Mouse (Mus musculus): ENCODE results near the gene Esrrg. TPM values are rescaled to one million over a fixed set of nuclear protein-coding genes. Genes with fewer than 3 reads are reported as not detected.
A peak's percentile ranks its signal among the peaks of the same experiment; 100 is the strongest.

Esrrg gene
- polyA plus RNA-seq, 1 experiment from 2014 or later: 34.2 TPM

DNA sequence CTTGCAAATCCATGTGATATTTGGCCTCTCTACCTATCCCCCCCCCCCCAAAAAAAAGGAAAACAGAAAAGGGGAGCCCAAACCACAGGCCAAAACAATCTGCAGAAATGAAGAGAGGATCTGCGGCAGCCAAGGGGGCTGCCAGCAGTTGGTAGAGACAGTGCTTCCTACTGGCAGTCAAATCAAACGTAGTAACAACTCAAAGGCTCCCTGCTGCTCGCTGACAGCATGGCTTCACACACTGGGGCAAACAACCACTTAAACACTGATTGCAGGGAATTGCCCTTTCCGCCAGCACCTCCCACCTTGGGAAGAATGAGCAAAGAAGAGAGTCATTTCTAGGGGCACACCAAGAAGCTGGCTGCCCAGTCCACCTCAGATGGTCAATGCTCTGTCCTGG is 422.7 kb downstream of the Esrrg start:
- Histone ChIP-seq H3K4me3 (ENCODE audit: low read depth, low read length) (no peak overlapping the region), H3K9ac (ENCODE audit: low read depth, low read length) (no peak overlapping the region)

DNA sequence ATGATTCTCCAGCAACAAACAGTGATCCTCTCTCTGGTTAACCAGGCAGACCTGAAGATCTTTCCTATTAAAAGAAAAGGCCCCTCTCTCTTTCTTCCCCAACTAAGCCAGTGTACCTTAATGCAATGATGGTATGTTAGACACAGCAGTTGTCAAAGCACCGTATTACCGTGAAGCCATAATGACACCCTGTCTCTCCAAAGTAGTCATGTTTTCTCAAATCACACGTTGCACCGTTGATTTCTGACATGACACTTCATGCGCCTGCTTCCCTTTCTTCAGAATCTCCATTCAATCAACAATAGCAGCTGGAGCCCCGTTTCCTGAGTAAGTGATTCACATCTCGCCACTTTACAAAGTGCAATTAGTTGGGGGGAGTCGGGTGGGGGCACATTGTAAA is 427.4 kb downstream of the Esrrg start:
- Histone ChIP-seq H3K9ac (ENCODE audit: low read depth, low read length) (no peak overlapping the region), H3K27me3 (ENCODE audit: control insufficient read depth, insufficient read depth, low read length) (no peaks in the 10 kb centered on the region), H3K4me3 (ENCODE audit: low read depth, low read length) (no peak overlapping the region), H3K27ac (ENCODE audit: low read depth, low read length) (no peak overlapping the region), H3K4me2 (no peak overlapping the region), H3K36me3 (ENCODE audit: control insufficient read depth, insufficient read depth, low read length) (no peaks in the 10 kb centered on the region), H3K9me3 (replicated peaks; ENCODE audit: control insufficient read depth, low read length) (no peaks in the 10 kb centered on the region), H3K4me1 (ENCODE audit: control insufficient read depth, insufficient read depth, low read length) (peaks cover 4% of the 10 kb centered on the region; the same call in 1 of the 2 replicates)
- WGBS (ENCODE audit: insufficient replicate concordance): 40% methylated on average over 8 of the region's 8 CpGs
- ATAC-seq (replicated peaks; ENCODE audit: insufficient number of reproducible peaks, low FRiP score, low TSS enrichment): no peak

More for the DNA sequence above, 422.7 kb downstream of the Esrrg start:
- 17% methylated on average over 4 of the region's 4 CpGs for WGBS (ENCODE audit: insufficient replicate concordance)
- Histone ChIP-seq H3K36me3 (ENCODE audit: control insufficient read depth, insufficient read depth, low read length) (no peaks in the 10 kb centered on the region), H3K4me1 (ENCODE audit: control insufficient read depth, insufficient read depth, low read length) (peaks cover 4% of the 10 kb centered on the region), H3K27ac (ENCODE audit: low read depth, low read length) (no peak overlapping the region), H3K4me2 (no peak overlapping the region), H3K9me3 (replicated peaks; ENCODE audit: control insufficient read depth, low read length) (no peaks in the 10 kb centered on the region), H3K27me3 (ENCODE audit: control insufficient read depth, insufficient read depth, low read length) (no peaks in the 10 kb centered on the region)
- ATAC-seq (replicated peaks; ENCODE audit: insufficient number of reproducible peaks, low FRiP score, low TSS enrichment): no peak

DNA sequence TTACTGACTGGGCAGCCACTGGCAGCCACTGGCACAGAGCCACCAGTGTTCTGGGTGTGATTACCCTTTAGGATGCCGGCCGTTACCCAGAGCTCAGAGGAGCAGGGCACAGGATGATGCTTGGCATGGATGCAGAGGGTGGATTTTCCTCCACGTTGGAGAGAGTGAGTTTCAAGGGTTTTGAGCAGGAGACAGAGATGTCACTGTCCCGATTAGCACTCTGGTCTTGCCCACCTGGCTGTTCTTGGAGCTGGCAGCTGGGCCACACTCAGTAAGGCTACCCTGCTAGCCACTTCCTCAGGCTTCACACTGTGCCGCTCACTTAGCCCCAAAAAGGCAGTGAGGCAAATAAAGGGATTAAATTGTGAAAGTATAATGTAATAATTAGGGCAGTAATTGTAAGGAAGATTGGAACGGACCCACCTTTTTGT is 438.1 kb downstream of the Esrrg start:
- Histone ChIP-seq H3K9me3 (replicated peaks; ENCODE audit: control insufficient read depth, low read length) (no peaks in the 10 kb centered on the region), H3K9ac (ENCODE audit: low read depth, low read length) (no peak overlapping the region), H3K36me3 (ENCODE audit: control insufficient read depth, insufficient read depth, low read length) (no peaks in the 10 kb centered on the region), H3K27me3 (ENCODE audit: control insufficient read depth, insufficient read depth, low read length) (no peaks in the 10 kb centered on the region), H3K4me3 (ENCODE audit: low read depth, low read length) (no peak overlapping the region), H3K4me2 (no peak overlapping the region), H3K27ac (ENCODE audit: low read depth, low read length) (no peak overlapping the region), H3K4me1 (ENCODE audit: control insufficient read depth, insufficient read depth, low read length) (no peaks in the 10 kb centered on the region)
- ATAC-seq (replicated peaks; ENCODE audit: insufficient number of reproducible peaks, low FRiP score, low TSS enrichment): no peak
- 81% methylated on average over 6 of the region's 6 CpGs for WGBS (ENCODE audit: insufficient replicate concordance)

DNA sequence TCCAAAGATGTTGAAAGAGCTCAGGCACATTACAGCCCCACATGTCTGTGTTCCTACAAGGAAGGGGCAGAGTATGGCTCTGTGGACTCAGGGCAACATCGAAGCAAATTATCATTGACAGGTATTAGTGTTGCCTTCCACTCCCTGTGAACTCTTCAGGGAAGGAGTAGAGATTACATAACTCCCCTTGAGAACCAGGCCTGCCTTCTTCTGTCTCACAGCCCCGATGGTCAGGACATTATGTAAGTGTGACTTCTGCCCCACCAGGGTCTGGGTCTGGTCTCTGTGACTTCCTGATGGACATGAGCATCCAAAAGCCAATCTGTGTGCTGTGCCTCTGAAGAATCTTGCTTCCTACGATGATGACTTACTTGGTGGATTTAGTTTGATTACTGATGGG is 438.6 kb downstream of the Esrrg start:
- no peak for ATAC-seq (replicated peaks; ENCODE audit: insufficient number of reproducible peaks, low FRiP score, low TSS enrichment)
- 71% methylated on average over 3 of the region's 3 CpGs for WGBS (ENCODE audit: insufficient replicate concordance)
- Histone ChIP-seq H3K36me3 (ENCODE audit: control insufficient read depth, insufficient read depth, low read length) (no peaks in the 10 kb centered on the region), H3K4me1 (ENCODE audit: control insufficient read depth, insufficient read depth, low read length) (no peaks in the 10 kb centered on the region), H3K27me3 (ENCODE audit: control insufficient read depth, insufficient read depth, low read length) (no peaks in the 10 kb centered on the region), H3K9ac (ENCODE audit: low read depth, low read length) (no peak overlapping the region), H3K4me3 (ENCODE audit: low read depth, low read length) (no peak overlapping the region), H3K9me3 (replicated peaks; ENCODE audit: control insufficient read depth, low read length) (no peaks in the 10 kb centered on the region), H3K27ac (ENCODE audit: low read depth, low read length) (no peak overlapping the region), H3K4me2 (no peak overlapping the region)

DNA sequence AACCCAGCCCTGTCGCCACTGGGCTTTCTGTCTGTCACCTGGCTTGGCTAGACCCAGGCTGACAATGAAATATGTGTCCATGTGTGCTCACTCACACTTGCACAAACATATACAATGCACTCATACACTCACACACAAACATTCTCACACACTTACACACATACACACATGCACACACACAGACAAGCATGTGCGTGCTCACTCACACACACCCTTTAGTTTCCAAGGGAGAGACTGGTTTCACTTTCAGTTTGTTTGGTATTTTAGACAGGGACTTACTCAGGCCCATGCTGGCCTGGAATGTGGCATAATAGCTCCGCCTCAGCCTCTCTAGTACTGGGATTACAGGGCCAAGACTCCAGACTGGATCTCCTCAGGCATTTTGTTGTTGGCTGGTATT is 447.3 kb downstream of the Esrrg start:
- Histone ChIP-seq H3K9ac (ENCODE audit: low read depth, low read length) (0 out of 2 replicates have a peak overlapping the region, but pooled peaks have one; percentile 22), H3K36me3 (ENCODE audit: control insufficient read depth, insufficient read depth, low read length) (no peaks in the 10 kb centered on the region), H3K4me1 (ENCODE audit: control insufficient read depth, insufficient read depth, low read length) (peaks cover 10% of the 10 kb centered on the region), H3K4me2 (peak overlapping the region; percentile 50), H3K9me3 (replicated peaks; ENCODE audit: control insufficient read depth, low read length) (no peaks in the 10 kb centered on the region), H3K27ac (ENCODE audit: low read depth, low read length) (peak overlapping the region; percentile 41; the same call in 1 of the 2 replicates), H3K4me3 (ENCODE audit: low read depth, low read length) (no peak overlapping the region), H3K27me3 (ENCODE audit: control insufficient read depth, insufficient read depth, low read length) (no peaks in the 10 kb centered on the region)
- WGBS (ENCODE audit: insufficient replicate concordance): 51% methylated on average over 3 of the region's 3 CpGs
- 0 out of 2 replicates have a peak, but pooled peaks have one; percentile 39 for ATAC-seq (replicated peaks; ENCODE audit: insufficient number of reproducible peaks, low FRiP score, low TSS enrichment)

DNA sequence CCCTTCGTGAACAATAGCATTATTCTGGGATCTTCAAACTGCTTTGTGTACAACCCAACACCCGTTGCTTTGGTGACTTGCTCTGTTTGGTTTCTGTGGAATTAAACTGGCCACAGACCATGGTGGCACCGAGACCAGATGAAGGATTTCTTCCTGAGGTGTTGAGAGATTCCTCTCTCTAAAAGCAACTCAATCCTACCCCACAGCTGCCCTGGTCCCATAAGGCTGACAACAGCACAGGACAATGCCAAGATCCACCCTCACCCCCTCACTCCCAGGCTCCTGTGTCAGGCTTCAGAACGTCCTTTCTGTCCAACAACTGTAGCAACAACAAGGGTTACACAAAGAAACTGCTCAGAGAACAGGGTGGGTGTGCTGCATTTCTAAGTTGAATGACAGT is 449.3 kb downstream of the Esrrg start:
- WGBS (ENCODE audit: insufficient replicate concordance): 57% methylated on average over 4 of the region's 4 CpGs
- Histone ChIP-seq H3K9me3 (replicated peaks; ENCODE audit: control insufficient read depth, low read length) (no peaks in the 10 kb centered on the region), H3K36me3 (ENCODE audit: control insufficient read depth, insufficient read depth, low read length) (no peaks in the 10 kb centered on the region), H3K4me3 (ENCODE audit: low read depth, low read length) (no peak overlapping the region), H3K27ac (ENCODE audit: low read depth, low read length) (no peak overlapping the region), H3K4me1 (ENCODE audit: control insufficient read depth, insufficient read depth, low read length) (peaks cover 10% of the 10 kb centered on the region), H3K9ac (ENCODE audit: low read depth, low read length) (no peak overlapping the region), H3K4me2 (no peak overlapping the region), H3K27me3 (ENCODE audit: control insufficient read depth, insufficient read depth, low read length) (no peaks in the 10 kb centered on the region)
- no peak for ATAC-seq (replicated peaks; ENCODE audit: insufficient number of reproducible peaks, low FRiP score, low TSS enrichment)

DNA sequence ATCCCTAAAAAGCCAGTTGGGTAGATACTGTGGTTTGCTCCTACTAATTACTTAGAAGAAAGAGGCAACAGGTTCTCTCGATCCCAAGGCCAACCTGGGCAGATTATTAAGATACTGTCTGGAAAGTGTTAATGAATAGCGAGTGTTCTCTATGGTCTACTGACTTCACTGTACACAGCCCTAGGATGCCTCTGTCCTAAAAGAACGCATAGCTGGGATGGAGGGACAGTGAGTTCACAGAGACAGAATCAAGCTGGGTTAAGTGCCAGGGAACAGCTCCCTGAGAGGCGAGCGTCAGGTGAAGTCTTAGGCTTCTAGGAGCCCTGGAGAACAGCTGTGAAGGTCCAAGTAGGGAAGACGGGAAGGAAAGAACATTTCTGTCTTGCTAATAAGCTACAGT is 450.4 kb downstream of the Esrrg start:
- no peak overlapping the region for H3K27ac ChIP-seq (ENCODE audit: low read depth, low read length)
- no peak overlapping the region for H3K4me2 ChIP-seq
- peaks cover 10% of the 10 kb centered on the region for H3K4me1 ChIP-seq (ENCODE audit: control insufficient read depth, insufficient read depth, low read length)
- WGBS (ENCODE audit: insufficient replicate concordance): 81% methylated on average over 6 of the region's 6 CpGs
- ATAC-seq (replicated peaks; ENCODE audit: insufficient number of reproducible peaks, low FRiP score, low TSS enrichment): no peak
- no peak overlapping the region for H3K4me3 ChIP-seq (ENCODE audit: low read depth, low read length)
- H3K27me3 ChIP-seq (ENCODE audit: control insufficient read depth, insufficient read depth, low read length): no peaks in the 10 kb centered on the region
- H3K9me3 ChIP-seq (replicated peaks; ENCODE audit: control insufficient read depth, low read length): no peaks in the 10 kb centered on the region
- H3K9ac ChIP-seq (ENCODE audit: low read depth, low read length): no peak overlapping the region
- no peaks in the 10 kb centered on the region for H3K36me3 ChIP-seq (ENCODE audit: control insufficient read depth, insufficient read depth, low read length)

DNA sequence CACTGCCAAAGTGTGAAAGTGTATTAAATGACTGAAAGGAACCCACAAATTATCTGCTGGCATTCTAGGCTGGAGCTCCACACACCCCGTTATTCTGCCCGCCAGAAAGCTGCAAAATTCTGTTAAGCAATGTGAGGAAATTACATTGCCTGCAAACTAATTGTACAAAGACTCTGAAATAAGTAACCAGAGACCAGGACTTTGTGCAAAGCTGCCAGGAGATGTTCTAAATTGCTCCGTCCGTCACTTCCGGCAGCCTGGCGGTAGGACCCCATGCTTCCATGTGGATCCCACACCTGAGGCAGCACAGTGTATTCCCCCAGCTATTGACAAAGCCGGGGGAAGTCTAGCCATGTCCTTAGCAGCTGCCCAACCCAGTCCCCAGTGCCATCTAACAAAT is 451.9 kb downstream of the Esrrg start:
- H3K4me2 ChIP-seq: no peak overlapping the region
- no peak overlapping the region for H3K4me3 ChIP-seq (ENCODE audit: low read depth, low read length)
- no peaks in the 10 kb centered on the region for H3K27me3 ChIP-seq (ENCODE audit: control insufficient read depth, insufficient read depth, low read length)
- peaks cover 6% of the 10 kb centered on the region; the same call in 1 of the 2 replicates for H3K4me1 ChIP-seq (ENCODE audit: control insufficient read depth, insufficient read depth, low read length)
- no peak overlapping the region for H3K9ac ChIP-seq (ENCODE audit: low read depth, low read length)
- no peaks in the 10 kb centered on the region for H3K9me3 ChIP-seq (replicated peaks; ENCODE audit: control insufficient read depth, low read length)
- no peaks in the 10 kb centered on the region for H3K36me3 ChIP-seq (ENCODE audit: control insufficient read depth, insufficient read depth, low read length)
- ATAC-seq (replicated peaks; ENCODE audit: insufficient number of reproducible peaks, low FRiP score, low TSS enrichment): no peak
- WGBS (ENCODE audit: insufficient replicate concordance): 85% methylated on average over 7 of the region's 7 CpGs
- no peak overlapping the region for H3K27ac ChIP-seq (ENCODE audit: low read depth, low read length)

DNA sequence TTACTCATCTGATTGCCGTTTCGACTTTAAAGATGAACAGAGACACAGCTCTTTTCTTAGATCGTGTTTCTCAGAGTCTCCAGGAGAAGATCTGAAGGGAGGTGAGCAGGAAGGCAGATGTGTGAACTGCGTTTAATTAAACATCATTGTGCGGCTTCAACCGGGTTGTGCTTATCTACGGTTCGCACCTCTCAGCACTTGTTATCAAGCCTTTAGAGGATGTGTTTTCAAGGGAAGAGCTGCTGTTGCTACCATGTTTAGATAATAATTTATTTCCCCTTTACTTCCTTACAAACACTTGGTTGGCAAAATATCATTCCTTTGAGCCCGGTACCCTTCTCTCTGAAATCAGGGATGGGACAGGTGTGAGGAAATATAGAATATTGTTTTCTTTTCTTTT is 460.2 kb downstream of the Esrrg start:
- Histone ChIP-seq H3K9me3 (replicated peaks; ENCODE audit: control insufficient read depth, low read length) (no peaks in the 10 kb centered on the region), H3K4me1 (ENCODE audit: control insufficient read depth, insufficient read depth, low read length) (no peaks in the 10 kb centered on the region), H3K4me2 (no peak overlapping the region), H3K4me3 (ENCODE audit: low read depth, low read length) (no peak overlapping the region), H3K27ac (ENCODE audit: low read depth, low read length) (no peak overlapping the region), H3K27me3 (ENCODE audit: control insufficient read depth, insufficient read depth, low read length) (no peaks in the 10 kb centered on the region), H3K9ac (ENCODE audit: low read depth, low read length) (no peak overlapping the region), H3K36me3 (ENCODE audit: control insufficient read depth, insufficient read depth, low read length) (no peaks in the 10 kb centered on the region)
- no peak for ATAC-seq (replicated peaks; ENCODE audit: insufficient number of reproducible peaks, low FRiP score, low TSS enrichment)
- 46% methylated on average over 9 of the region's 9 CpGs for WGBS (ENCODE audit: insufficient replicate concordance)

Data from heart, embryonic 11.5 days (tissue).